Mouse (Mus musculus) bone marrow, adult 2 months (tissue): ENCODE results near the gene Mthfd2.

Experiments used
- CTCF ChIP-seq: fragments of 200-500 bp; IDR thresholded peaks from 2 replicates; pipeline ENCODE4 v1.5.1; 2011; ENCODE audit warnings: low read length, control low read depth; ENCODE audit not compliant: control insufficient read depth, insufficient read depth
- POLR2A ChIP-seq: fragments of 200-500 bp; IDR thresholded peaks from 2 replicates; pipeline ENCODE4 v1.6.1; 2011; ENCODE audit warnings: low read depth, mild to moderate bottlenecking, control low read depth, low read length, borderline replicate concordance; ENCODE audit not compliant: control insufficient read depth

- TF ChIP-seq CTCF (no peak), POLR2A (no peak)
Observed at GRCm38 (mm10) chr6:83354856-83355781, 29.4 kb upstream of the Mthfd2 start.
